Mouse (Mus musculus) yolk sac, embryonic 10.5 days (tissue): ENCODE data around the gene Col4a3.

Experiments
- DNase-seq: peaks from one replicate; pipeline ENCODE4 v3.0.0-alpha.2; 2017; ENCODE audit warnings: low spot score

Col4a3 gene

DNA sequence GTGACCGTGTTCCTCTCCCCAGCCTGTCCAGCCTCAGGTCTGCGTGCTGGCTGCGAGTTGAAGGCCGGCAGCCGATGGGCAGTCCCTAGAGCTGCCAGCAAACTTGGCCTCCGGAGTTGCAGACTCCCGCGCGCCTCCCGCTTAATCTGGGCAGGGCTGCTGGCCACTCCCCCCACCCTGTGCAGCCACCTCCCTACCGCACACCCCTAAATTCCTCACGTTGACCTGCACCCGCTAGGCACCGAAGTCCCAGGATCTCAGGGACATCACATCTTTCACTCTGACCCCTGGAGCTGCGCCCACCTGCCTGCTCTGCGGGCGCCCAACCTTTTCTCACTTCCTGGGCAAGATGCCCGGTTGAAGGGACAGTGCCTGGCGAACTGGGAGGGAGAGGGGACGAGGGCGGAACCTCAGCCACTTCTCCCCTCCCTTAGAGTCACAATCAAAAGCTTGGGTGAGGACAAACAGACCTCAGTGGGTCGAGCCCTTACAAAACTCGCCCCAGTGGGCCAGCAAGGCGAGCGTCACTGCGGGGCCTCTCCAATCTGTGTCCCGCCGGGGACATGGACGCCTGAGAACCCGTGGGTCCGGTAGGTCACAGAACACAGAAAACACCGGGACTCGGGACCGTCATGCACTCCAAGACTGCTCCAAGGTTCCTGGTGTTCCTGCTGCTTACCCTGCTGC, at the start of gene Col4a3, which contains the start of gene Col4a4:
Col4a3 (plus strand) TSS at position 209 of the 687 bp plus-strand sequence.
Col4a4 (minus strand) TSS at position 137 of the 687 bp plus-strand sequence.
- no peak for DNase-seq

DNA sequence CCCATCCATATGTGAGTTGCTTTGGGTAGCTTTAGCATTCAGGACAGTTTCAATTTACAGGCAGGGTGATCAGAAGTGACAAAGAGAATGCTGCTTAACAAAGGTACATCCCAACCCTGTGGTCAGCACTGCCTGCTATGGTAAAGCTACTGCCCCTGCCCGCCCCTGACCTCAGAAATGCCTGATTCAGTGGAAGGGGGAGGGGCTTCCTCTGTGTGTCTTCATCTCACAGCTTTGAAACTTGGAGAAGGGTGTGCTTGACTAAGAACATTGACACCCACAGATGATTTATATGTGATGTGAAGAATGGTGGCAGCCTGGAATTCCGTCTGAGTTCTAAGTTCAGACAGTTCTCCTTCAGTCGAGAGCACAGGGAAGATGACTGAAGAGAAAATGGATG, 48.9 kb upstream of the Col4a3 start:
- DNase-seq = no peak

DNA sequence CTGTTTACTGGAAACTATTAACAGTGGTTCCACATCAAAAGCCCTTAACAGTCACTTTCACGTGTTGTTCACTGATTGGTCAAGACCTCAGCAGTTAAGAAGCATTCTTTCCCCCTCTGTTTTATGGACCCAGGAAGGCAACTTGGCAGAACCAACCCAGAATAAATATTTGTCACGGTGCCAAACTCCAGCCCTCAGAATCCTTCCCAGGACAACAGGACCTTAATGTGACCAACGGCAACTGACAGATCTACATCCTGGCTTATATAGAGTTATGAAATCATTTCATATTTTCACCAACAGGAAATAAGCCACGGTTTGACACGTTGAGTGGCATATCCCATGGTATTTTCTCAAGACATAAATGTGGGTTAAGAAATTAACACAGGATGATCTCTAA, 46.7 kb upstream of the Col4a3 start:
- no peak for DNase-seq

DNA sequence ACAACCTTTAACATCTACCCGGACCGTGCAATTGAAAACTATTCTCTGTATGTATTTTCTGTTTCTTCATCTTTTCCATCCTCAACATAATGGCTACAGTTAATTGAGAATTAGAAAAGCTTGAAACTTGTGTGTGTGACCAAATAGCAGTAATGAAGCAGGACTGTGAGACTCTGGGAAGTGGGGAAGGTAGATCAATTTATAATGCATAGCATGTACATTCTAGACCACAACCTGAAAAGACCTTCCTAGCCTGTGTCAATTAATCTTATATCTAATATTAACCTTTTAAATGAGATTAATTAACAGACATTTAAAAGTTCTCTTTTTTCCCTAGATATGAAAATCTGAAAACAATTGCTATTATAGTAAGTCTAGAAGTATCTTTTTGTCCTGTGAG, 42.8 kb upstream of the Col4a3 start:
- no peak for DNase-seq

DNA sequence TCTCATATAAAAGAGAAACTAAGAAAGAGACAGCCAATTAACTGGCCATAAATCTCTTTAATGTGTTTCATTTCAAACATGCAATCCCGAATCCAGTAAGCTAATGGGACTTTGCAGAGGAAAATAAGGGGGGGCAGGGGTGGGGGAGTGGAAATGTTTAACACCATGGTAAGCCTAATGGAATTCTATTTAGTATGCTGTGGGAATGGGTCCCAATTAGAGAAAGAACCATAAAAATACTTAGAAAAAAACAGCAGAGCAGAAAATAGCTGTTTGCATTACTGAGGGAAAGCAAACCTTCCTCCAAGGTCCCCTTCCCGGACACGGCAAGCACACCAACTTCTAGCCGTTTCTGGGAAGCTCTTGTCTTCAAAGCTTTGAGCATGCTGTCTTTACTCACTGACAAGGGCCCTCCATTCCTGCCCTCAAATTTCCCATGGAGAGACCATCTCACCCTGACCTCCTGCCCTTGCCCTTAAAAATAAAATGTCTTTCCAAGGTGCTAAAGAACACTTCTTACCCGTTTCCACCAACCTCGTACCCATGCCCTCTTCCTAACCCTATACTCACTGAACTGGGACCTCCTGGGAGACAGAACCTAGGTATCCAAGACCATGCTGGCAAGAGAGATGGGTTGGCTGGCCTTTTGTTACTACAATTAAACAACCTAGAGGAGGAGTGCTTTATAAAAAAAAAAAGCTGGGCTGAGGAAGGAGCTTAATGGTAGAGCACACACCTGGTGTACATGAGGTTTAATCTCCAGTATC, 42.1 kb upstream of the Col4a3 start:
- no peak for DNase-seq

DNA sequence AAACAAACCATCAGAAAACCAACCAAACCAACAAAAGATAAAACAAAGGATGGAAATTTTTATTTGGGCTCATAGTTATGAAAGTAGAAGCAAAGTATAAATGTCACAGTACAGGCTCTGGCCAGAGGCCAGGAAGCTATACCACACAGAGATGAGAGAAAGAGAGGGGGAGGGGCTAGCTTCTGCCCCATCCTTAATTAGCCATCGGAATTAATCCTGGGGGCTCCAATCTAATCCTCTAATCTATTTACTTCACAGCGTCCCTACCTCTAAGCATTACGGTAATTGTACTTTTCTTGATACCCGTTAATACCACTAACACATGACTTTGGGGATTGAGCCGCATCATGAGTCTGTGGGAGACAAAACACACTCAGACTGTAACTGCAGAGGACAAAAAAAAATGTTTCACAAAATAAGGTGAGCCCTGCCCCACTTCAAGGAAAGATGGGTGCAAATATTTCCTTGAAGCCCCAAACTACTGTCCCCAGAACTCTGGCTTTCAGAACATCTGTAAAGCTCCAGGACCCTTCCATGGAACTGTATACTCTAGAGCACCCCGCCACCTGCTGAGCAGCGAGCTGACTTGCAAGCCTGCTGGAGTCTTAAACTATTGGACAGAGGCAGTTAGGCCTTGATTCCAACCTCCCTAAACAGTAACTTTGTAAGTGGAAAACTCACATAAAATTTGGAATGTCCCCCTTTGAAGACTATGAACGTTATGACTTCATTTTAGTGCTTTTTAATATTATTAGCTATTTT, 41.3 kb upstream of the Col4a3 start:
- DNase-seq = no peak

DNA sequence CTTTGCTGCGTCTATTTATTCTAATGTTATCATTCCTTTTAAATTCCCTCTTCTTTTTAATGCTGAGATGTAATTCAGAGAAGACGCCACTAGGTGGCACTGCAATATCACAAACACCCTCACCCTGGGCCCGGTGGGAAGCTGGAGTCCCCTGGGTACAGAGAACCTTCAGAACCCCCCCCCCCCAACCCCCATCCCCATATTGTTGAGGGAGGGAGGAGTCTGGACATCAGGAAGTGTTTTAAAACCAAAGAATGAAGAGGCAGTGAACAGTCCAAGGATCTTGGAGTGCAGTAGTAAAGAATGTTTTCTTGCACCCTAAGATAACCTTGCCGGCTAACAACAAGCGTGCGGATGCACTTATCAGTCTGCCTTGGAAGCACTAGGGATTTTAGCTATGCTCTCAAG, 32.3 kb upstream of the Col4a3 start:
- DNase-seq = peak; percentile 22

DNA sequence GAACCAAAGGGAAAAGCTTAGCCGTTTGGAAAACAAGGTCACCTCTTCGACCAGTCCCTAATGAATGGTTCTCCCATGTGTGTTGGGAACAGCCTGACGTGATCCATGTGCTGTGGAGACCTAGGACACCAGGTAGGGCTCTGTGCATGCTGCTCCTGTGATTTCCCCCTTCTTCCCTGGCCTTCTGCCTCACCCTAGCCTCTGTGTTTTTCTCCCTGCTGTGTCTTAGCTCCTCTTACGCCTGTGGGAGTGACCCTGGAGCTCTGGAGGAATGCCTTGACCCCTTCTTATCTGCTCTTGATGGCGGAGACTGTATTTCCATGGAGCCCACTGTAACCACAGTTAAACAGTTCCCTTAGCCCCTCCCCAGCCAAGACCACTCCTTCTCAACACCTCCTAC, 31.8 kb upstream of the Col4a3 start:
- no peak for DNase-seq

DNA sequence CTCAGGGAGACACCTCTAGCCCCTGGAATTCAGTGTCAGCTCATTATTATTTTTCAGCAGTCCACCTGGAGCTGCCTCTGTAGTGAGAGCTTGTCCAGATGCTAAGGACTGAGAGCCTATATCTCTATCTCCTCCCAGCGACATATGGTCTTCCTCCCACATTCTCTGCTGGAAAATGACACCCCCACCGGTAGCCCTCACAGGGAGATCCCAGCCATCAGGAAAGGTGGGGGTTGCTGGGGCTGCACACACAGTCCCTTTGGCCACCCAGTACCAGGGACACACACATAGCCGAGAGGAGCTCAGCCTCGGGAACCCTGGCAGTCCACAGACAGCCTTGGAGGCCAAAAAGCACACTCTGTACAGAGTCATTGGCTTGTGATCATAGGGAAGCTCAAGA, 26.5 kb upstream of the Col4a3 start:
- DNase-seq = no peak

DNA sequence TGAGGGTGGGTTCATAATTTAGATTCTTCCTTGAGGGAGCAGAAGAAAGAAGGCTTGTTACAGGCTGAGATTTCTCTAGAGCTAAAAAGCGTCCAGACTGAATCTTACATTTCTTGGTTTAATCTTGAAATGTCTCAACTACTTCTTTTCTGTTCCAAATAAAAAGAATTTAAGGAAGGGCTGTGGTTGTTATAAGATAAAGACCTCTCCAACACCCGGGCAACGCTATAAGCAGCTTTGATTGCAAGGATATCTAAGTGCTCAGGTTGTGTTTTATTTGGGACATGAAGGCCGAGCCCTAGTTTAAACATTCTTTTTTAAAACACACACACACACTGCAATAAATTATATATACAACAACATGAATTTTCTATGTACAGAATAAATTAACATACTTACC, 17.3 kb upstream of the Col4a3 start:
- no peak for DNase-seq

DNA sequence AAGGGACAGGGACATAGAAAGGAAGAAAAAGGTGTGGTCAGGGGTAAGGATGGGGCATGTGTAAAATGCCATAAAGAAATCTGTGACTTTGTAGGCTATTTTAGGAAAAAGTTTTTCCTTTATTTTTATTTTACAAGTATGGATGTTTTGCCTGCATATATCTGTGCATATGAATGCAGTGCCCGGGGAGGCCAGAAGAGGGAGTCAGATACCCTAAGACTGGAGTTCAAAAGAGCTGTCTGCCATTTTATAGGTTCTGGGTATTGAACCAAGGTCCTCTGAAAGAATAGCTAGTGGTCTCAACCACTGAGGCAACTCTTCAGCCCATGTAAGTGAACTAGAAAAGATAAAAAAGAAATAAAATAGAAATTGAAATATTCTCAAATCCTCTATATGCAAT, 15.0 kb upstream of the Col4a3 start:
- no peak for DNase-seq

DNA sequence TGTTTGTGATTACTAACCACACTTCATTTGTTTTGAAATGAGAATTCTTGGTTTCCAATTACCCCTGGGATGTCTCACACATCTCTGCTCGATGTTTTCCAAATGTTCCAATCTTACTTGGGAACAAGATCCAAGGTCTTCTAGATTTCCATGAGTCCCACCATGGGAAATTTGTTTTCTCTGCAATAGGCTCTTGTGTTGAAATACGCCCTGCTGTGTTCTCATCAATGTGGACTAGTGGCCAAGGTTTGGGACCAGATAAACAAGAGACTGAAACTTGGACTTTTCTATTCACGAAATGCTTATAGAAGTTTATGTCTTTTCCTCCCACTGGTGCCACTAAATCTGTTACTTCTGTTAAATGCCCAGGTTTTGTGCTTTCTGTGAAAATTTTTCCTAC, 11.0 kb upstream of the Col4a3 start:
- DNase-seq = no peak

DNA sequence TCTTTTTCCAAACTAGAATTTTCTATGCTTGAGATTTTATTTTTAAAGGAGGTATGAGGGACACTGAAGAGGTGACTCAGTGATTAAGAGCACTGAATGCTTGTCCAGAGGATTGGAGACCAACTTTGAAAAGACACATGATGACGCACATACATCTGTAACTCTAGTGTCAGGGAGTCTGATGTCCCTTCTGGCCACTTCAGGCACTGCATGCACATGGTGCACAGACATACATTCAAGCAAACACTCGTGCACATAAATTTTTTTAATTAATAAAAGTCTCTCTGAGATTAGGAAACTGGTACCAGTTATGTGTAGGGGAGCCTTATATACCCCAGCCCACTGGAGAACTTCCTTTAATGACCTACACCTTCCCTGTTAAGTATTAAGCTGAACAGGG, 10.5 kb upstream of the Col4a3 start:
- DNase-seq = no peak

DNA sequence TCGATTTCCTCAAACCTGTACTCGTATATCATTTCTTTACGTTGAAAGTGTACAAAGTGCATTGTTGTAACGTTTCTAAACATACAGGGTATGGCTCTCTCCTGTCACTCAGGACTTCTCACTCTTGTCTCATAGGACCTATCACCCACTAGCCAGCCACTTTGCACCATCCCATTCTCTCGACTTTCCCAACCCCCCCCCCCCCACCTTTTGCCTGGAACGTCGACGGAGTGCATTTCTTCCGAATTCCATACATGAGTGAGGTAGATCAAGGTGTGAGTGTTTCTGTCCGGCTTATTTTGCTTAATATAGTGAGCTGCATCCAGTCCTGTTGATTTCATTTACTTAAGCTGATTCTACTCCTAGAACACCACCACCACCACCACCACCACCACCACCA, 9.4 kb upstream of the Col4a3 start:
- no peak for DNase-seq

DNA sequence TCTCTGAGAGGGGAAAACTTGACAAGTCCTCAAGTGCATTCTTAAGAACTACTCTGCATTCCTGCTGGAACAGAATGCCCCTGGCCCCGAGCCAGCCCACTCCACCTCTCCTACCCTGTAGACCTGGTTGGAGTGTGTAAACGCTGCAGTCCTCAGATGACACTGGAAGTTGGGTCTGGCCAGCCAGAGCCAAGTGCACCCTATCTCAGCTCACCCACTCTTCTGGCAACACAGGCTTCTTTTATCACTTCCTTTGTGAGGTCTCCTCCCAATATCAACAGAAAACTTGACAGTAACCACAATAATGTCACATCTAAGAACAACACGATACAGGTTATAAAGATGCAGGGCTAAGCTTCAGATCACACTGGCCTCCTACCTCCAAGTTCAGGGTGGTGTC, 8.8 kb upstream of the Col4a3 start:
- DNase-seq = peak; percentile 2

DNA sequence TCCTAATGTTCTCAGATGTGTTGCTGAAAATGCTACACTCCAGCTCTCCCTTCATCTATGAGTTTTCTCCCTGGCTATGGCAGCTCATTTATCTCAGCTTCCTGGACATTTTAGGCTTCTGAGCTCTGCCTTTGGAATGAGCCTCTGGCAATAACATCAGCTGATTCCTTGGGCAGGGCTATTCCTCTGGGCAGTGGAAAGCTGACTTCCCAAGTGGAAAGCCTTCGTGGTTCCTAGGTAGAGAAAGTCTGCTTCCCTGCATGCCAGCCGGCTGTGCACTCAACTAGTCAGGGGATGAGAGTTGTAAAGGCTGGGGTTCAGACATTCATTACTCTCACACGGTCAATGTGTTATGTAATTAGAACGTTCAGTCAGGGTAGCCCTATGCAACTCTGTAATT, 8.4 kb upstream of the Col4a3 start:
- DNase-seq = no peak

DNA sequence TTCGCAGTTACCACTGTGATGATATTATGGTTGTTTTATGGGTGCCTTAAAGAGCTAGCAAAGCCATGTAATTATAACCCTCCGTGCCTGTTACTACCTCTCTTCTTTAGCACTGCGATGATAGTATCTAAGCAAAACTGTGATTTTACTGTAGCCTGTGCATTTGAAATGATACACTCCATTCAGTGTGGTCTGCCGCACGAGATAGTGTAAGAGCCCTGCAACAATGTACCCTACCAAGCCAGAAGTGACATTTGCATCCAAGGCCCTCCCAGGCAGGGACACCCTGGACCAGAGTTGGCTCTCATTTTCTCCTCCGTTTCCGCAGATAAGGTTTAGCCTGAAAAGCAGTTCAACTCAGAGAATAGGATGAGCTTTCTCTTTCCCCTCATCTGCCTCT, 740 bp upstream of the Col4a3 start:
- DNase-seq = no peak

DNA sequence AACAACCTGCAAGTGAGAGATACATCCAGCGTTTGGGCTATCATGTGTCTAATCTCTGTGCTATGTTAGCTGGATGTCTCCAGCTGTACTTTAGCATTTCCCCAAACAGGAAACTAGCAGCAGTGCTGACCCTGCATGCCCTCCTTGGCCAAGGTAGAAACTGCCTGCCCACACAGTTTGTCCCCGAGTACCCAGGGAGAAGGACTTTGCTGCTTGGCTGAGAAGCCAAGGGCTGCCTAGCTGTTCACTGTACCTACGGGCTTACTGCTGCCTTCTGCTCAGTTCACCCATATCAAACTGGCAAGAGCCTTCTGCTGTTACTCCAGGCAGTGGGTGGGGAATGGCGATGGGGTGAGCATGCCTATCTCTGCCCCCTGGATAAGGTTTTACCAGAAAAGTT, 3.5 kb downstream of the Col4a3 start:
- DNase-seq = no peak

DNA sequence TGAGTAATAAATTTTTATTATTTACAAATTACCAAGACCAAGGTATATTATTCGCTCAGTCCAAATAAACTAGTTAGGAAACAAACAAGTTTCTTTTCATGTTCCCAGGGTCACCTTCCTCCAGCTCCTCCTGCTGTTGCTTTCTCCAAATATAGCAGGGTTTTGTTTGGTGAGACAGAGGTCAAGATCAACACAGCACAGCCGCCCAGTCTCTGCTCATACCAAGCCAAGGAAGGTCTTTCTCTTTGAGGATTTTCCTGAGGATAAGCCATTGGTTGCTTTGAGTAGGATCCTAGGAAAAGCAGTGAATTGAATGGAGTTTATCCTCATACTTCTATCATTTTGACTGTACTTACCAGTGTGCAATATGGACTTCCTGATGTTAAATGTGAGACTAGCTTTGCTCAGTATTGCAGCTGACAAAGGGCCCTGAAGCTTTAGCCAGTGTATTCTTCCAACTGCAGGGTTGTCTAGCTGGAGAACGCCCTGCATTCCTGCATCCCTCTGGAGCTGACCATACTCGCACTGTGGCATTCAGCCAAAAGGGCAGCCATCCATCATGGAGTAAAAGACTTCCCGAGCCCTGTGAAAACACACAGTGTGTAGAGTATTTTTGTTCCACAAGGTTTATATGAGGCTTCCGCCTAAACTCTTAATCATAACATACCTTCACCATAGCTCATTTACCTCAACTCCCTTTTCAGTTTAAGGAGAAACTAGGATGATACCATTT, 10.3 kb downstream of the Col4a3 start:
- DNase-seq = peak; percentile 20

DNA sequence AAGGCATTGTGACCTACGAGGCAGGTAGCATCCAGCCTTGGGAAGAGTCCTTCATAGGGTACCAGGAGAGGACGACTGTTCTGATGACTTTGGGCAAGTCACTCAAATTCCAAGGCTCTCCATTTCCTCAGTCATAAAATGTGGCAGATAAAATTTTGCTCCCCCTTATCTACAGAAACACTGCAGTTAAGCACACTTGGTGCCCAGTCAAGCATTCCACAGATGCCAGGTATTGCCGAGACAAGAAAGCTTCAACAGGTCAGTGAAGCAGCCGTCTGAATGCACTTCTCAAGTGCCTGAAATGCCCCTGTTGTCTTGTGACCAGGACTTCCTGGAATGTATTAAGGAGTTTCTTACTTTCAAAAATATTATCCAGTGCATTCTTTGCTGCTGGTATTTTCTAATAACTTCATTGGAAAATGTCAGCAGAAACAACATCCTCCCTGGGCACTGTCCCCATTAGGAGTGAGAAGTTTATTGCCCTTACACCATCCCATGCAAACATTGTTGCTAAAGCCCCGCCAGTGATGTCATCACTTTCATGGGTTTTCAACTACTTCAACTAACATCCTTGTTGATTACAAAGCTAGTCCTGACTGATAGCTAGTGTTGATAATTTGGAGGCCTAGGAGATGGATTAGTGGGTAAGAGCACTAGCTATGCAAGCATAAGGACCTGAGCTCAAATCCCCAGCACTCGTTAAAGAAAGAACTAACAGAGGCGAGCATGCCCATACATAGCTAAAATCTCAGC, 16.7 kb downstream of the Col4a3 start:
- no peak for DNase-seq

DNA sequence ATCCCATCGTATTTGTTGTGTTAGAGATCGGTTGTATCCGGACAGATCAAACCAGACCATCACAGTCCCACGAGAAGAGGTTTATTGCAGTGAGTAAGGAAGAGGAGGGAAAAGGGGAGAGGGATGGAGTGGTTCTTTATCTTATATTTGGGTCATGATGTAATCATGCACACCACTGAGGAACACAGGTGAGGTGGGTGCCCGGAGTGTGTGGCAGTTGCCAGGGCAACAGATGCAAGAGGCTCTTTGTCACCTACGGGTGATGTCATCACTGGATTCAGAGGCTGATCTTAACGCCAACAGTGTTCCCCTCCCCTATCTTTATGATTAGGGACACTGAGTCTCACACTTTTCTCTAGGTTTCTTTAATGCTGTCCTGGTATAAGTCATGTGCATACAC, 18.6 kb downstream of the Col4a3 start:
- DNase-seq = no peak

DNA sequence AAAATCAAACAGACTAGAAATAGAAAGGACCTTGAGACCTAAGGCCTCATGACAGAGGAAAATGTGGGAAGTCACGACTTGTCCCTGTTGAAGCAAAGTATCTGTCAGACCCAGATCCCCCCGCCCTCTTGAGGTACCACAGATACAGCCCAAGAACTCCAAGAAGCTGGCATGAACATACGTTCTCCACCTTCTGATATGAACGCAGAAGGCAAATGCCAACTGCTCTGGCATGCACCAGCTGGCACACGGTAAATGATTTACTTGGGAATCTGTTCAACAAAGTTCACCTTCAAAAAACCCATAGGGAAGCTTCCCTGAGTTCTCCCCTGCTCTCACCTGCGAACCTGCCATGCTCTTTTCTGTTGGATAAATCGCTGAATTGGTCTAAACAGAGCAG, 19.1 kb downstream of the Col4a3 start:
- no peak for DNase-seq
